Mouse (Mus musculus): ENCODE data around the gene Gon7.

Gene Gon7

DNA sequence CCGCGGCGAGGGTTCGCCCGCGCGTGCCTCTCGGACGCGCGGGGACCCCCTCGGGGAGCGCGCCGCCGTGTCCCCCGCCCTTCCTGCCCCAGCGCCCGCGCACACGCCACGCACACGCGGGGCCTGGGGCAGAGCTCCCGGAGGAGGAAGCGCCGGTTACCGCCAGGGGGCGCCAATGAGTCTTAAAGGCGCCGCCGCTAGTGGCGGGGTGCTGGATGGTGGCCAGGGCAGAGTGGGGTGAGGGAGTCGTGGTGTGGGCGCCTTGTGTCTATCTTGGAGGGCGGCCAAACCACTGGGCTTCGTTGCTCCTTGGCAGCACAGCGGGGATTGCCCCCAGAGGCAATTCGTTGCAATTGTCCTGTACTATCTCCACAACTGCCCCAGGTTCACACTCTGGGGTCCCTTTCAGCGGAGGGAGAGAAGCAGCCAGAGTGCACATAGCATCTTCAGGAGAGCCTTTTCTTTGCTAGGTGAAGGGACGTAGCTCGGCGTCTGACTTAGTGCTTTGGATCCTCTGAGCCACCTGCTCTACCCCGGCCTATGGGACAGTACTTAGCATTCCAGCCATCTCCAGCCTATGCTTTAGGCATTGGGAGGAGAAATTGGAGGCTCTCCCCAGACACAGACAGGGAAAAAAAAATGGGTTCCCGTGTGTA, 52.3 kb downstream of the Gon7 start:
- DNase-seq: peak; percentile 93

DNA sequence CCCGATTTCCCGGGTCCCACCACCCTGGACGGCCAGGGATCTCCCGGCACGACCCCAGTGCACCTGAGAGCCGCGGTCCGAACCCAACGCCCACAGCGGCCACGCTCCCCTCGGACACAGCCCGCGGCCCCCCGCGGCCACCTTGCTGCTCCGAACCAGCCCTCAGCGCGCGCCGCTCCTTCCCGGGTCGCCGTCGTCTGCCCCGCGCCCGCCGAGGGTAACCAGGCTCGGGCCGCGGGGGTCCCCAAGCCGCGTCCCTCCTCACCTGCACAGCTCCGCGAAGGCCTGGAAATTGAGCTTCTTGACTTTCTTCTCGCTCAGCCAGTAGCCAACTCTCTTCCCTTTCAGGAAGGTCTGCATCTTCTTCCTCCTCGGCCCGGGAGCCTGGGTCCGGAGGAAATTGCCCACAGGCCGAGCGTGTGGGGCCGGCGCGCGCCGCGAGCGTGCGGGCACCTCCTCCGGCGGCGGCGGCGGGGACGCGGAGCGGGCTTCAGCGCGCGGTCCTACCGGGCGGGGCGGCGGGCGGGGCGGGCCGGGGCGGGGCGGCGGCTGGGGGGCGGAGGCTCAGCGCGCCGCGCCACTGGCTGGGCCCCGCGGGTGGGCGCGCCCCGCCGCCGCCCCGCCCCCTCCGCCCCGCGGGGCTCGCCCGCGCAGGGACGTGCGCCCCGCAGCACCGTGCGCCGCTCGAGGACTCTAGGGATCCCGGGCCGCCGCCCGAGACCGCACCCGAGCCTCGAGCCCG, 53.0 kb downstream of the Gon7 start, which contains the start of gene Itpk1:
Gene Itpk1 (minus strand): TSS at position 474 of the 742 bp plus-strand sequence.
- peak; percentile 74 for DNase-seq

DNA sequence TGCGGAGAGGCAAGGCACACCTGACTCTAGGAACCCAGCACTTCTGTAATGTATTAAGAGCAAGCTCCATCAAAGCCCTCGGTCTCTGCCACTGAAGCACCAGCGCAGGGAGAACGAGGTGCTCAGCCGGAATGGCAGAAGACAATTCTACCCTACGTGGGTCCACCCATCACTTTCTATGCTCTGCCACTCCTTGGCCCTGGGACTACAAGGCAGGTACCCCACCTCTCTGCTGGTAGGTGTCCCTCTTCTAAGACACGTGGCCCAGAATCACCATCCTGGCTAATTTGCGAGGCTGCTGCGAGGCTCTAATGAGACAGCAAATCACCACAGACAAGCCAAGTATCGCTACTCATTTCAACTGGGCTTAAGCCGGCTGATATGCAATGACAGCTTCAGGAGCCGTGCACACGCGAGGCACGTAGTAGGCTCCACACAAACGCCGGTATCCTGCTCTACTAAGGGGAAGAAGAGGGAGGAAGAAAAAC, 53.6 kb downstream of the Gon7 start:
- peak; percentile 62 for DNase-seq

DNA sequence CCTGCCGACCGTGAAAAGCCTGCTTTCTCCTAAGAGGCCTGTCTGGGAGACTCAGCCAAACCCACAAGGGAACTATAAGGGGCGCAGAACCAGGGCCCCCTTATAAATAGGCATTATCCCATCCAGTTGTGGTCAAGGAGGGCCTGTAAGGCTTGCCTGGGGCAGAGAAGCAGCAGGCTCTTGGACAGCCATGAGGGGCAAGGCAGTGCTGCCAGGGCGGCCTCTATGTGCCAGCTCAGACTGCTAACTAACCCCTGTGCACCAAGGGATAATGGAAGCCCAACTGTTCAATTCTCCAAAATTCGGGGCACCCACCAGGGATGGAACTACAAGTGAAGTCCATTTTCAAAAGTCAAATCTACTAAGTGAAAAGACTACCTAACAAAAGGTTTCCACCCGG, 54.2 kb downstream of the Gon7 start:
- peak; percentile 72 for DNase-seq
